Mouse (Mus musculus): ENCODE results near the gene Atp5f1. TPM values are rescaled to one million over a fixed set of nuclear protein-coding genes. Genes with fewer than 3 reads are reported as not detected.

The Atp5f1 gene
- polyA plus RNA-seq, 1 experiment: 148 TPM

DNA sequence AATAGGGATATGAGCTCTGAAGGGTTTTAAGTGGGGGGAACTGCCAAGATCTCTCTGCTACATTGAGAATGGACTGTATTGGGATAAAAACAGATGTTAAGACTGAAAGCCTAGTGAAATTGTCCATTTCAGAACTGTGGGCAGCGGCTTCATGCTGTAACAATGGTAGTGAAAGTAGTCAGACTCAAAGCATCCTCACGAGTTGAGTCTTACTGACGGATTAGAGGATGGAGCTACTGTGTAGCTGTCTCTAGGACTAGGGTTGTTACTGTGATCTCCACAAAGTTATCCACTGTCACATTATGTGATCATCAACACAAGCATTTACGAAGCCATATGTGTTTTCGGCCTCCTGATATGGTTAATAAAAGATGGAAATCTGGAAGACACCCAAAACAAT, 1.7 kb downstream of the Atp5f1 start:
- Histone ChIP-seq H3K4me1 (replicated peaks; ENCODE audit: control insufficient read depth, insufficient read depth, low read length) (peaks cover 7% of the 10 kb centered on the region), H3K27ac (ENCODE audit: control insufficient read depth, insufficient read depth, low read length) (no peak overlapping the region), H3K27me3 (ENCODE audit: control insufficient read depth, insufficient read depth, low read length) (no peaks in the 10 kb centered on the region), H3K4me3 (ENCODE audit: control insufficient read depth, insufficient read depth, low read length) (no peak overlapping the region), H3K36me3 (ENCODE audit: control insufficient read depth, insufficient read depth, low read length) (peaks cover 22% of the 10 kb centered on the region)
- TF ChIP-seq CTCF (IDR thresholded peaks at IDR 0.05; ENCODE audit: borderline replicate concordance, control insufficient read depth, extremely low read depth, insufficient read depth, low read length, poor library complexity) (no peak), POLR2A (IDR thresholded peaks at IDR 0.05; ENCODE audit: control insufficient read depth, extremely low read depth, insufficient read depth, low read length, poor library complexity) (no peak)
- WGBS: 48% methylated on average over 5 of the region's 5 CpGs
- no peak for DNase-seq

DNA sequence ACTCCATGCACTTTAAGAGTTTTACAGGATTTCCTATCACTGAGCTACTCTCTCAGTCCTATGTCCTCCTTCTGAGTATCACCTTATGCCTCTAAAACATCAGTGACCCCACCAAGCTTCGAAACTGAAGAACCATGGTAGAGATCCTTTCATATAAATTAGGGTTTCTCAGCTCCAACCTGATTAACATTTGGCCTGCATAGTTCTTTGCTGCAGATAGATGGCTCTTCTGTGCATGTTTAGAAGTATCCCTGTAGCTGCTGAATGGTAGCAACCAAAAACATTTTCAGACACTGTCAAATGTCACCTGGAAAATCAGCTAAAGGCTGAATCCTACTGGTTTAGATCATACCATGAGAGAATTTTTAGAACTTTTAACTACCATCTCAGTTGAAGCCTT, 2.7 kb downstream of the Atp5f1 start:
- Histone ChIP-seq H3K27ac (ENCODE audit: control insufficient read depth, insufficient read depth, low read length) (no peak overlapping the region), H3K36me3 (ENCODE audit: control insufficient read depth, insufficient read depth, low read length) (peaks cover 23% of the 10 kb centered on the region), H3K4me3 (ENCODE audit: control insufficient read depth, insufficient read depth, low read length) (no peak overlapping the region), H3K4me1 (replicated peaks; ENCODE audit: control insufficient read depth, insufficient read depth, low read length) (peaks cover 7% of the 10 kb centered on the region), H3K27me3 (ENCODE audit: control insufficient read depth, insufficient read depth, low read length) (no peaks in the 10 kb centered on the region)
- no peak for DNase-seq
- 82% methylated on average over 1 of the region's 1 CpGs for WGBS
- TF ChIP-seq POLR2A (IDR thresholded peaks at IDR 0.05; ENCODE audit: control insufficient read depth, extremely low read depth, insufficient read depth, low read length, poor library complexity) (no peak), CTCF (IDR thresholded peaks at IDR 0.05; ENCODE audit: borderline replicate concordance, control insufficient read depth, extremely low read depth, insufficient read depth, low read length, poor library complexity) (no peak)

DNA sequence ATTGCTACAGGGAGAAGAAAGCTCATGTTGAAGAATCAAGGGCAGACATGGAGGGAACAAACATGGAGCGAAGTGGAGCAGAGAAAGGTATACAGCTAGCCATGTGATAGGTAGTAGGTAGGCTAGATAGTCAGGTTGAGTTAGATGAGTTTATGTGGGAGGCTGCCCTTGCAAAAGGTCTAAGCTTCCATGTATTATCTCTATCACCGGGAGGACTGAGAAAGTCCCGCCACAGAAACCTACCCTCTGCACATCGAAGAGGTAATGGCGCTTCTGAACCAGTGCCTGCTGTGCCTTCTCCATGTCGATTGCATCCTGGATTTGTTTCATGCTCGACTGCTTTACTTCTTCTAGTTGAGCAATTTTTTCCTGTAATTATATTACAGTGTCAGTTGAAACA, 8.6 kb downstream of the Atp5f1 start:
- no peak overlapping the region for H3K4me3 ChIP-seq (ENCODE audit: control insufficient read depth, insufficient read depth, low read length)
- no peaks in the 10 kb centered on the region for H3K4me1 ChIP-seq (replicated peaks; ENCODE audit: control insufficient read depth, insufficient read depth, low read length)
- TF ChIP-seq POLR2A (IDR thresholded peaks at IDR 0.05; ENCODE audit: control insufficient read depth, extremely low read depth, insufficient read depth, low read length, poor library complexity): no peak
- no peak for TF ChIP-seq CTCF (IDR thresholded peaks at IDR 0.05; ENCODE audit: borderline replicate concordance, control insufficient read depth, extremely low read depth, insufficient read depth, low read length, poor library complexity)
- 98% methylated on average over 7 of the region's 7 CpGs for WGBS
- DNase-seq: no peak
- no peaks in the 10 kb centered on the region for H3K27me3 ChIP-seq (ENCODE audit: control insufficient read depth, insufficient read depth, low read length)
- no peak overlapping the region for H3K27ac ChIP-seq (ENCODE audit: control insufficient read depth, insufficient read depth, low read length)
- H3K36me3 ChIP-seq (ENCODE audit: control insufficient read depth, insufficient read depth, low read length): peaks cover 79% of the 10 kb centered on the region

DNA sequence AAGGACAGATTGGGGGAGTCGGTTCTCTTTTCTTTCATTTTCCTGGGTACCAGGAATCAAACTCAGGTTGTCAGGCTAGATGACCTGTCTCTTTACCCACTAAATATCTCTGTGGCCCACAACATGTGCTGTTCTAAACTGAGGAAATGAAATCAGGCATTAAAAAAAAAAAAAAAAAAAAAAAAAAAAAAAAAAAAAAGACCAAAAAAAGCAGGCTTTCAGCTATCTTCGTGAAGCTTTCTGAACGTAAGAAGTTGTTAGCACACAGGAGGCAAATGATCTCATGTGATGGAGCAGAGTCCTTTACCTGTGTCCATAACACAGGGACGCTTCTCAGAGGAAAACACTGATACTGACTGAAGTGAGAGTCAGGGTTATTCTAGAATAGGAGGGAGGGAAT, 23.8 kb downstream of the Atp5f1 start:
- WGBS: 30% methylated on average over 4 of the region's 4 CpGs
- no peak for DNase-seq
- Histone ChIP-seq H3K27ac (ENCODE audit: control insufficient read depth, insufficient read depth, low read length) (no peak overlapping the region), H3K36me3 (ENCODE audit: control insufficient read depth, insufficient read depth, low read length) (peaks cover 13% of the 10 kb centered on the region), H3K4me3 (ENCODE audit: control insufficient read depth, insufficient read depth, low read length) (no peak overlapping the region), H3K27me3 (ENCODE audit: control insufficient read depth, insufficient read depth, low read length) (no peaks in the 10 kb centered on the region), H3K4me1 (replicated peaks; ENCODE audit: control insufficient read depth, insufficient read depth, low read length) (0 out of 2 replicates have a peak, but pooled peaks cover 2% of the 10 kb centered on the region)
- TF ChIP-seq POLR2A (IDR thresholded peaks at IDR 0.05; ENCODE audit: control insufficient read depth, extremely low read depth, insufficient read depth, low read length, poor library complexity): no peak
- no peak for TF ChIP-seq CTCF (IDR thresholded peaks at IDR 0.05; ENCODE audit: borderline replicate concordance, control insufficient read depth, extremely low read depth, insufficient read depth, low read length, poor library complexity)

DNA sequence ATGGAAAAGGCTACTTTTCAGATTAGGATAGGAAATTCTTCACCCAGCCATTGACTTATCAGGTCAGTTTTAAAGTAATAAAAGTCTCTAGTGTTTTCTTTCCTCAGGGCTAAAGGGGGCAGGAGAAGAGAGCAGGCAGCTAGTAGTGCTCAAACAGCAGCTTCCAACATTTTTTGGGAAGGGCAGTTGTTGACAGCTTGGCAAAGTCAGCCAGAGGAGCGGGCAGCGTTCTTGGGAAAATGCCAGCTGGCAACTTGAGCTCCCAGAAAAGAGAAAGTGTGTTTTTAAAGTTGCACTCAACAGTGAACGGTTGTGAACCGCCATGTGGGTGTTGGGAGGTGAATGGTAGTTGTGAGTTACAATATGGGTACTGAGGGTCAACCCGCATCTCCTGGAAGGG, 24.9 kb downstream of the Atp5f1 start:
- H3K27ac ChIP-seq (ENCODE audit: control insufficient read depth, insufficient read depth, low read length): no peak overlapping the region
- no peak overlapping the region for H3K4me3 ChIP-seq (ENCODE audit: control insufficient read depth, insufficient read depth, low read length)
- H3K27me3 ChIP-seq (ENCODE audit: control insufficient read depth, insufficient read depth, low read length): no peaks in the 10 kb centered on the region
- no peak for TF ChIP-seq POLR2A (IDR thresholded peaks at IDR 0.05; ENCODE audit: control insufficient read depth, extremely low read depth, insufficient read depth, low read length, poor library complexity)
- no peak for TF ChIP-seq CTCF (IDR thresholded peaks at IDR 0.05; ENCODE audit: borderline replicate concordance, control insufficient read depth, extremely low read depth, insufficient read depth, low read length, poor library complexity)
- peaks cover 2% of the 10 kb centered on the region for H3K4me1 ChIP-seq (replicated peaks; ENCODE audit: control insufficient read depth, insufficient read depth, low read length)
- WGBS: 96% methylated on average over 5 of the region's 5 CpGs
- DNase-seq: no peak
- peaks cover 3% of the 10 kb centered on the region; the same call in 1 of the 2 replicates for H3K36me3 ChIP-seq (ENCODE audit: control insufficient read depth, insufficient read depth, low read length)

DNA sequence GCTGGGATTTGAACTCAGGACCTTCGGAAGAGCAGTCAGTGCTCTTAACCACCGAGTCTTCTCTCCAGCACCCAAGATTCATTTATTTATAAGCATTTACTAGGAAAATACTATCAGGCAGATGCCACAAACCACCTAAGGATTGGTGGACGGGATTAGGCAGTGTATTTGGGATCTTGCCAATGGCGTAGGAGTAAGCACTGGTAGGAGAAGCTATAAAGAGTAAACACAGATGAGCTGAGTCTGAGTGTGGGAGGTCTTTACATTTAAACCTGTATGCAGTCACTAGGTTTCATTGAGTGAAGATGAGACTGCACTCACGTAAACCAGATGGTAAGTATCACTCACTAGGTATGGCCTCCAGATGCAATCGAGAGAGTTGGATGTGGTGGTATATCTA, 26.0 kb downstream of the Atp5f1 start:
- 98% methylated on average over 6 of the region's 6 CpGs for WGBS
- peaks cover 8% of the 10 kb centered on the region for H3K4me1 ChIP-seq (replicated peaks; ENCODE audit: control insufficient read depth, insufficient read depth, low read length)
- TF ChIP-seq POLR2A (IDR thresholded peaks at IDR 0.05; ENCODE audit: control insufficient read depth, extremely low read depth, insufficient read depth, low read length, poor library complexity) (no peak), CTCF (IDR thresholded peaks at IDR 0.05; ENCODE audit: borderline replicate concordance, control insufficient read depth, extremely low read depth, insufficient read depth, low read length, poor library complexity) (no peak)
- H3K27ac ChIP-seq (ENCODE audit: control insufficient read depth, insufficient read depth, low read length): no peak overlapping the region
- DNase-seq: no peak
- no peak overlapping the region for H3K4me3 ChIP-seq (ENCODE audit: control insufficient read depth, insufficient read depth, low read length)
- peaks cover 3% of the 10 kb centered on the region; the same call in 1 of the 2 replicates for H3K36me3 ChIP-seq (ENCODE audit: control insufficient read depth, insufficient read depth, low read length)
- no peaks in the 10 kb centered on the region for H3K27me3 ChIP-seq (ENCODE audit: control insufficient read depth, insufficient read depth, low read length)
